Mouse (Mus musculus): ENCODE measurements around the gene Trim44.

GRCm38 (mm10) chr2:102403982-102404381, 3.6 kb downstream of the Trim44 start:
- TF ChIP-seq CTCF (IDR thresholded peaks at IDR 0.05; ENCODE audit: low read depth, low read length), result no peak
- no peak for TF ChIP-seq TAL1 (conservative IDR thresholded peaks at IDR 0.05; ENCODE audit: low read depth, low read length)
- TF ChIP-seq GATA1 (IDR thresholded peaks at IDR 0.05; ENCODE audit: borderline replicate concordance, low read length), result no peak
- TF ChIP-seq POLR2AphosphoS5 (IDR thresholded peaks at IDR 0.05; ENCODE audit: insufficient replicate concordance, low read depth, low read length), result no peak

Measured in G1E (cell line).